Mouse (Mus musculus) brown adipose tissue, adult 24 weeks (tissue): ENCODE measurements around the gene Nmnat3. TPM values are rescaled to one million over a fixed set of nuclear protein-coding genes. Genes with fewer than 3 reads are reported as not detected.

Experiments used
- H3K27ac ChIP-seq: fragments of 200-500 bp; replicated peaks from 2 replicates; pipeline ENCODE4 v1.5.1; 2012; ENCODE audit warnings: low read depth, mild to moderate bottlenecking, low read length
- H3K4me1 ChIP-seq: fragments of 200-500 bp; 2 replicates; pipeline ENCODE4 v1.6.1; 2012; ENCODE audit warnings: low read length, mixed read lengths; ENCODE audit not compliant: control insufficient read depth, insufficient read depth, insufficient read length
- H3K4me3 ChIP-seq: fragments of 200-500 bp; 2 replicates; pipeline ENCODE4 v1.5.1; 2012; ENCODE audit warnings: low read depth, mild to moderate bottlenecking, low read length, moderate library complexity; ENCODE audit not compliant: insufficient read depth
- polyA plus RNA-seq: library from polyadenylated mRNA; stranded (reverse); fragments of >200 nt; gene quantifications from 2 replicates; pipeline ENCODE4 v1.2.4, GENCODE M21; 2012; ENCODE audit not compliant: missing spikeins, insufficient read depth, insufficient read length

Nmnat3 gene
- polyA plus RNA-seq, 1 experiment: 13.2 TPM

- Histone ChIP-seq H3K27ac (no peak overlapping the region), H3K4me1 (no peaks in the 10 kb centered on the region; the same call in 1 of the 2 replicates), H3K4me3 (no peak overlapping the region)
Measured at GRCm38 (mm10) chr9:98430528-98430927, 143.3 kb downstream of the Nmnat3 start.

- Histone ChIP-seq H3K27ac (no peak overlapping the region), H3K4me3 (no peak overlapping the region)
Measured at GRCm38 (mm10) chr9:98433021-98433420, 145.8 kb downstream of the Nmnat3 start.

DNA sequence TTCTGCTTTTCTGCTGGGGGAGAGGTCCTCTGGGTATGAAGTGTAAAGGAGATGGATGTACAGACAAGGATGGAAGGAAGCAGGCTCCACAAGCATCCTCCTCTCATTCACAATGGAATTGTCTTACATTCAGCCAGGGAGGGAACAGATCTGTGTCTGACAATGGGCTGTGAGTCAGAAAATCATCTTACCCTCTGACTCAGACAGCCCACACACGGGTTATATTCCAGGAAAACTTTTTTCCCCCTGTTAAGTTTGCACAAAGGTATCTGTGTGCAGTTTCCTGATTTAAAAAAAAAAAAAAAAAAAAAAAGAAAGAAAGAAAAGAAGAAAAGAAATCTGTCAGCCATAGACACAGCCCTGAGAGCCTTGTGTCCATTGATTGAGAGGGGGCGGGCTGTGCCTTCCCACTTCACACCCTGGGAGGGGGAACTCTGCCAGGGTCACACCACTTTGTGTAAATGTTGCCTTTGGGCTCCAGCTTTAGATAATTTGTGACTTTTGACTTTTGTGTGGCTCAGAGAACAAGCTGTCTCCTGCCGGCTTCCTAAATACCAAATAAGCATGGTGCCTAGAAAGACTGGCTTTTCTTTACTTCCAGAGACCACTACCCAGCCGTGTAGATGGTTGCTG is 146.8 kb downstream of the Nmnat3 start:
- H3K27ac ChIP-seq: no peak overlapping the region
- no peak overlapping the region for H3K4me3 ChIP-seq
- no peaks in the 10 kb centered on the region; the same call in 1 of the 2 replicates for H3K4me1 ChIP-seq

More at GRCm38 (mm10) chr9:98433021-98433420, 145.8 kb downstream of the Nmnat3 start:
- H3K4me1 ChIP-seq: no peaks in the 10 kb centered on the region; the same call in 1 of the 2 replicates

DNA sequence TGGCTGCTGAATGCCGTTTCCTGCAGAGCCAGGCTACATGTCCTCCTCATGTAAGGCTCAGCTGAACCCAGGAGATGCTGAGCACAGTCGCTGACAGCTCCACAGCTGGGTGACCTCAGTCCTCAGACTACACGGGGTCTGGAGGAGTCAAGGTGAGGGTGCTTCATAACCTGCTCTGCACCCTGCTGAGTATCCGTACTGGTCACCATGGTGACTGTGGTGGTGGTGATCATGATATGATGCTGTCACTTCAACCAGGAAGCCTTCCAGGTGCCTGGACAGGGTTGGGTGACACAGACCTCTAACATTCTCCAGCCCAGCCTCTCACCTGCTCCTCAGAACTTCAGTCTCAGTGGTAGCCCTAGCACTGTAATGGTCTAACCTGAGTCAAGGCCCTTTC is 150.6 kb downstream of the Nmnat3 start:
- H3K27ac ChIP-seq: no peak overlapping the region
- no peaks in the 10 kb centered on the region for H3K4me1 ChIP-seq
- H3K4me3 ChIP-seq: no peak overlapping the region

DNA sequence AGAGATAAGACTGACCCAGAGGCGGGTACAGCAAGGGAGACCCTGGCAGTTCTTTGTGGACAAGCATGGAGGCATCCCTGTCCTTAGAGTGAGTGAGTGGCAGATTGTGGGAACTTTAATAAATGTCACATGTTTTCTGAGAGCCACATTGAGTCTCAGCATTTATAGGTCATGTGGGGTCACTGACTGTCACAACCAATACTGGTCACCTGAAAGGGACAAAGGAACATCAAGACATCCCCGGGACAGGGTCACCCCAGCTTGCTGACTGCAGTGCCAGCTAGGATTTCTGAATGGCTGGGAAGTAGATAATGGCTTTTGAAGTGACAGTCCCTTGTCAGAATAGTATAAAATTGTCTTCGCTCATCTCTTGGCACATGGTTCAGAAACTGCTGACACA is 151.9 kb downstream of the Nmnat3 start:
- no peaks in the 10 kb centered on the region for H3K4me1 ChIP-seq

GRCm38 (mm10) chr9:98442638-98443037 is 155.4 kb downstream of the Nmnat3 start:
- no peaks in the 10 kb centered on the region for H3K4me1 ChIP-seq

More for the DNA sequence above, 151.9 kb downstream of the Nmnat3 start:
- H3K4me3 ChIP-seq: no peak overlapping the region
- H3K27ac ChIP-seq: no peak overlapping the region

GRCm38 (mm10) chr9:98445359-98446149 is 158.3 kb downstream of the Nmnat3 start:
- no peak overlapping the region for H3K4me3 ChIP-seq
- no peak overlapping the region for H3K27ac ChIP-seq
- H3K4me1 ChIP-seq: no peaks in the 10 kb centered on the region

More at GRCm38 (mm10) chr9:98442638-98443037, 155.4 kb downstream of the Nmnat3 start:
- Histone ChIP-seq H3K27ac (no peak overlapping the region), H3K4me3 (no peak overlapping the region)

GRCm38 (mm10) chr9:98450976-98451375 is 163.7 kb downstream of the Nmnat3 start:
- H3K4me3 ChIP-seq: no peak overlapping the region
- H3K4me1 ChIP-seq: no peaks in the 10 kb centered on the region
- no peak overlapping the region for H3K27ac ChIP-seq

DNA sequence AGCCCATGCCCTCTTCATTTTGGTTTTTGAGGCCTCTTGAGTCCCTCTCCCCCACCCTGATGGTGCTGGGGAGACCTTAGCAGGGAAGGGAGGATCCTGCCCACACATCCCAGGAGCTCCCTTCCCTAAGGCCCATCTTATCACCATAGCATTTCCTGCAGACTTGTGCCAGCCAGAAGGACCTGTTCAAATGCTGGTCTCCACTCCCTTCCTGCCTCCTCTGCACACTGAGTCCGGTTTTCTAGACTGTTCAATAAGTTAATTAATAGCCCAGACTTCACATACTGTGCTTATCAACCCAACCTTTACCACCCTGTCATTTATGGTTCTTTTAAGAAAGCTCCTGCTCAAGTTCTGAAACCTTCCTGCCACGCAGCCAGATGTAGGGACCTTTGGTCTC is 179.5 kb downstream of the Nmnat3 start:
- no peak overlapping the region for H3K27ac ChIP-seq
- no peak overlapping the region for H3K4me3 ChIP-seq
- no peaks in the 10 kb centered on the region for H3K4me1 ChIP-seq

Other genes starting within 250 kb of the Nmnat3 start
- 2.1 and 2.2 TPM in 2 replicates for gene Rbp1, start 135.5 kb downstream of the Nmnat3 start, polyA plus RNA-seq
- gene Rbp2, start 198.7 kb downstream of the Nmnat3 start, polyA plus RNA-seq: not detected in 2 replicates